Mouse (Mus musculus) monocyte, adult 2 months (primary cell): ENCODE data around the gene Hmcn2.
A peak's percentile ranks its signal among the peaks of the same experiment; 100 is the strongest.

Experiments
- DNase-seq, 2 experiments: peaks; one replicate each; pipeline ENCODE4 v3.0.0; 2022; ENCODE audit warnings: low spot score in 2 of 2, low read depth in 1 of 2

The Hmcn2 gene

GRCm38 (mm10) chr2:31314007-31314465, at the start of gene Hmcn2:
Gene Hmcn2, plus strand, starts transcription at chr2:31314415.
- no peak for DNase-seq

- DNase-seq, result no peak
Measured at GRCm38 (mm10) chr2:31267447-31267846, 46.8 kb upstream of the Hmcn2 start.

- no peak for DNase-seq
Measured at GRCm38 (mm10) chr2:31268631-31269030, 45.6 kb upstream of the Hmcn2 start.

- no peak for DNase-seq
Measured at GRCm38 (mm10) chr2:31269188-31269587, 45.0 kb upstream of the Hmcn2 start.

- no peak for DNase-seq
Measured at GRCm38 (mm10) chr2:31269847-31270246, 44.4 kb upstream of the Hmcn2 start.

GRCm38 (mm10) chr2:31270470-31270869, 43.7 kb upstream of the Hmcn2 start:
- DNase-seq, result no peak

- no peak for DNase-seq
Measured at GRCm38 (mm10) chr2:31271071-31271470, 43.1 kb upstream of the Hmcn2 start.

- no peak for DNase-seq
Measured at GRCm38 (mm10) chr2:31274993-31275392, 39.2 kb upstream of the Hmcn2 start.

GRCm38 (mm10) chr2:31277810-31278209, 36.4 kb upstream of the Hmcn2 start:
- no peak for DNase-seq

- DNase-seq, result no peak
Measured at GRCm38 (mm10) chr2:31278483-31278882, 35.7 kb upstream of the Hmcn2 start.

- no peak for DNase-seq
Measured at GRCm38 (mm10) chr2:31281138-31281537, 33.1 kb upstream of the Hmcn2 start.

GRCm38 (mm10) chr2:31282266-31282665, 31.9 kb upstream of the Hmcn2 start:
- DNase-seq, result no peak

- no peak for DNase-seq
Measured at GRCm38 (mm10) chr2:31282880-31283279, 31.3 kb upstream of the Hmcn2 start.

- DNase-seq, result no peak
Measured at GRCm38 (mm10) chr2:31284531-31284930, 29.7 kb upstream of the Hmcn2 start.

GRCm38 (mm10) chr2:31291421-31291820, 22.8 kb upstream of the Hmcn2 start:
- peak in 1 of 2 experiments; percentile 42 for DNase-seq

- DNase-seq, result peak in 1 of 2 experiments; percentile 63
Measured at GRCm38 (mm10) chr2:31294985-31295384, 19.2 kb upstream of the Hmcn2 start.

GRCm38 (mm10) chr2:31296395-31296794, 17.8 kb upstream of the Hmcn2 start:
- DNase-seq, result no peak

- DNase-seq, result no peak
Measured at GRCm38 (mm10) chr2:31297602-31298268, 16.5 kb upstream of the Hmcn2 start.

GRCm38 (mm10) chr2:31298814-31299213, 15.4 kb upstream of the Hmcn2 start:
- DNase-seq, result no peak

GRCm38 (mm10) chr2:31299266-31299665, 14.9 kb upstream of the Hmcn2 start:
- DNase-seq, result no peak

GRCm38 (mm10) chr2:31299996-31300395, 14.2 kb upstream of the Hmcn2 start:
- DNase-seq, result no peak

- no peak for DNase-seq
Measured at GRCm38 (mm10) chr2:31303177-31303576, 11.0 kb upstream of the Hmcn2 start.

GRCm38 (mm10) chr2:31304191-31304590, 10.0 kb upstream of the Hmcn2 start:
- DNase-seq, result peak in 1 of 2 experiments; percentile 44
